Mouse (Mus musculus) liver, embryonic 16.5 days (tissue): ENCODE results near the gene Klc4. TPM values are rescaled to one million over a fixed set of nuclear protein-coding genes. Genes with fewer than 3 reads are reported as not detected.
A peak's percentile ranks its signal among the peaks of the same experiment; 100 is the strongest.

Source experiments
- ATAC-seq: fragments of 200-750 bp; cut with Nextera tagmentation; 2 replicates; pipeline ENCODE4 v1.8.0; 2017; ENCODE audit warnings: low read depth, mild to moderate bottlenecking, moderate number of reproducible peaks, moderate library complexity
- H3K27ac ChIP-seq: fragments of 300-500 bp; sonication (generic); 2 replicates; pipeline ENCODE4 v1.5.1; 2014; ENCODE audit warnings: mild to moderate bottlenecking, low read length
- H3K27me3 ChIP-seq: fragments of 300-500 bp; sonication (generic); 2 replicates; pipeline ENCODE4 v1.6.1; 2014; ENCODE audit warnings: low read depth, low read length, mixed read lengths; ENCODE audit not compliant: control insufficient read depth, insufficient read depth
- H3K36me3 ChIP-seq: fragments of 300-500 bp; sonication (generic); 2 replicates; pipeline ENCODE4 v1.6.1; 2014; ENCODE audit warnings: mild to moderate bottlenecking; ENCODE audit not compliant: control insufficient read depth, insufficient read depth
- H3K4me1 ChIP-seq: fragments of 300-500 bp; sonication (generic); 2 replicates; pipeline ENCODE4 v1.6.1; 2014; ENCODE audit warnings: low read depth, low read length, mixed read lengths; ENCODE audit not compliant: control insufficient read depth
- H3K4me2 ChIP-seq: fragments of 300-500 bp; sonication (generic); 2 replicates; pipeline ENCODE4 v1.6.1; 2014; ENCODE audit warnings: low read depth, low read length, mixed read lengths
- H3K4me3 ChIP-seq: fragments of 300-500 bp; sonication (generic); 2 replicates; pipeline ENCODE4 v1.5.1; 2014; ENCODE audit warnings: low read depth, mild to moderate bottlenecking, low read length
- H3K9ac ChIP-seq: fragments of 300-500 bp; sonication (generic); 2 replicates; pipeline ENCODE4 v1.6.1; 2014; ENCODE audit warnings: low read depth, low read length
- H3K9me3 ChIP-seq: fragments of 300-500 bp; sonication (generic); replicated peaks from 2 replicates; pipeline ENCODE4 v1.6.1; 2016; ENCODE audit warnings: low read length; ENCODE audit not compliant: control insufficient read depth
- WGBS: fragments of 180-500 bp; shearing (Covaris S2); extraction: QIAGEN DNeasy Blood & Tissue Kit; methylation state at CpG from one replicate; pipeline ENCODE4 v1.1.7; 2014; ENCODE audit not compliant: insufficient replicate concordance; 5-methylcytosine and 5-hydroxymethylcytosine counted together
- polyA plus RNA-seq: library from polyadenylated mRNA; unstranded; fragments of >200 nt; fragmentation: Nextera tagmentation; extraction: Ambion mirVana; gene quantifications from 2 replicates; pipeline ENCODE4 v1.2.1, GENCODE M21; 2015

Gene Klc4
- 10.0 and 12.2 TPM in 2 replicates for polyA plus RNA-seq

- peak within 1 kb of the TSS; percentile 96 for H3K4me2 ChIP-seq
- peak within 1 kb of the TSS; percentile 80 for H3K27ac ChIP-seq
- H3K4me3 ChIP-seq, result peak within 1 kb of the TSS; percentile 94
- no peaks in the 10 kb centered on the region for H3K27me3 ChIP-seq
- no peaks in the 10 kb centered on the region for H3K9me3 ChIP-seq
- under 1% methylated on average over 51 of the region's 53 CpGs for WGBS
- H3K4me1 ChIP-seq, result peaks cover 32% of the 10 kb centered on the region
- peak; percentile 79 for ATAC-seq
- H3K9ac ChIP-seq, result peak within 1 kb of the TSS; percentile 85
- no peaks in the 10 kb centered on the region for H3K36me3 ChIP-seq
Observed at GRCm38 (mm10) chr17:46645561-46646321, at the start of gene Klc4, which contains the start of gene Mrpl2. TSS of gene Klc4 (minus strand) at chr17:46646022. TSS of gene Mrpl2 (plus strand) at chr17:46646229.

GRCm38 (mm10) chr17:46694517-46695063 is 48.8 kb upstream of the Klc4 start:
- Histone ChIP-seq H3K27ac (no peak overlapping the region), H3K4me3 (no peak overlapping the region), H3K27me3 (no peaks in the 10 kb centered on the region), H3K36me3 (peaks cover 1% of the 10 kb centered on the region; the same call in 1 of the 2 replicates), H3K9me3 (no peaks in the 10 kb centered on the region), H3K9ac (no peak overlapping the region), H3K4me1 (peaks cover 13% of the 10 kb centered on the region), H3K4me2 (no peak overlapping the region)
- WGBS, result 91% methylated on average over 1 of the region's 1 CpGs
- ATAC-seq, result no peak

- no peak for ATAC-seq
- Histone ChIP-seq H3K36me3 (peaks cover 9% of the 10 kb centered on the region), H3K27ac (no peak overlapping the region), H3K4me3 (no peak overlapping the region), H3K27me3 (no peaks in the 10 kb centered on the region), H3K9me3 (no peaks in the 10 kb centered on the region), H3K4me1 (peaks cover 8% of the 10 kb centered on the region), H3K9ac (no peak overlapping the region), H3K4me2 (no peak overlapping the region)
- WGBS, result 75% methylated on average over 2 of the region's 2 CpGs
Observed at GRCm38 (mm10) chr17:46691390-46691789, 45.6 kb upstream of the Klc4 start.

GRCm38 (mm10) chr17:46690665-46691064 is 44.8 kb upstream of the Klc4 start:
- Histone ChIP-seq H3K4me2 (no peak overlapping the region; the same call in 1 of the 2 replicates), H3K27me3 (no peaks in the 10 kb centered on the region), H3K4me1 (peaks cover 8% of the 10 kb centered on the region), H3K27ac (0 out of 2 replicates have a peak overlapping the region, but pooled peaks have one; percentile 11), H3K9ac (no peak overlapping the region), H3K9me3 (no peaks in the 10 kb centered on the region), H3K4me3 (no peak overlapping the region), H3K36me3 (peaks cover 13% of the 10 kb centered on the region)
- 30% methylated on average over 12 of the region's 12 CpGs for WGBS
- ATAC-seq, result peak; percentile 61

GRCm38 (mm10) chr17:46685913-46686312 is 40.1 kb upstream of the Klc4 start:
- Histone ChIP-seq H3K27ac (no peak overlapping the region), H3K4me3 (no peak overlapping the region), H3K36me3 (peaks cover 26% of the 10 kb centered on the region), H3K9ac (no peak overlapping the region), H3K4me1 (peaks cover 12% of the 10 kb centered on the region), H3K27me3 (no peaks in the 10 kb centered on the region), H3K9me3 (no peaks in the 10 kb centered on the region), H3K4me2 (no peak overlapping the region)
- 75% methylated on average over 6 of the region's 6 CpGs for WGBS
- no peak for ATAC-seq

GRCm38 (mm10) chr17:46682654-46683389 is 37.0 kb upstream of the Klc4 start:
- Histone ChIP-seq H3K4me2 (no peak overlapping the region), H3K4me1 (peaks cover 26% of the 10 kb centered on the region), H3K27me3 (no peaks in the 10 kb centered on the region), H3K27ac (no peak overlapping the region), H3K9me3 (no peaks in the 10 kb centered on the region), H3K4me3 (no peak overlapping the region), H3K36me3 (peaks cover 27% of the 10 kb centered on the region), H3K9ac (no peak overlapping the region)
- ATAC-seq, result no peak
- WGBS, result 87% methylated on average over 16 of the region's 16 CpGs

- Histone ChIP-seq H3K27ac (peak overlapping the region; percentile 71; the same call in 1 of the 2 replicates), H3K4me2 (peak overlapping the region; percentile 88), H3K9me3 (no peaks in the 10 kb centered on the region), H3K36me3 (peaks cover 26% of the 10 kb centered on the region), H3K4me3 (peak overlapping the region; percentile 97), H3K27me3 (no peaks in the 10 kb centered on the region), H3K4me1 (peaks cover 26% of the 10 kb centered on the region), H3K9ac (peak overlapping the region; percentile 79)
- ATAC-seq, result no peak
- 22% methylated on average over 12 of the region's 12 CpGs for WGBS
Observed at GRCm38 (mm10) chr17:46681466-46682118, 35.8 kb upstream of the Klc4 start.

GRCm38 (mm10) chr17:46680760-46681373 is 35.0 kb upstream of the Klc4 start, which contains the start of gene Klhdc3:
TSS of gene Klhdc3 (minus strand) at chr17:46680914.
- WGBS, result under 1% methylated on average over 49 of the region's 49 CpGs

More at GRCm38 (mm10) chr17:46680760-46681373, 35.0 kb upstream of the Klc4 start, which contains the start of gene Klhdc3:
- Histone ChIP-seq H3K4me1 (peaks cover 26% of the 10 kb centered on the region), H3K27me3 (no peaks in the 10 kb centered on the region), H3K4me2 (peak within 1 kb of the TSS; percentile 95), H3K9me3 (no peaks in the 10 kb centered on the region), H3K9ac (peak within 1 kb of the TSS; percentile 91), H3K36me3 (peaks cover 27% of the 10 kb centered on the region), H3K27ac (peak within 1 kb of the TSS; percentile 93), H3K4me3 (peak within 1 kb of the TSS; percentile 97)
- ATAC-seq, result peak; percentile 97
